Mouse (Mus musculus) heart, embryonic 16.5 days (tissue): ENCODE measurements around the gene Tk2. TPM values are rescaled to one million over a fixed set of nuclear protein-coding genes. Genes with fewer than 3 reads are reported as not detected.

ENCODE experiments used
- polyA plus RNA-seq: library from polyadenylated mRNA; unstranded; fragments of >200 nt; fragmentation: Nextera tagmentation; extraction: Ambion mirVana; gene quantifications from 2 replicates; pipeline ENCODE4 v1.2.1, GENCODE M21; 2015

Gene Tk2
- polyA plus RNA-seq, 1 experiment from 2014 or later, result 11.4 TPM

Other genes with a start within 250 kb of the Tk2 start
- gene Cdh5, start 146.9 kb downstream of the Tk2 start, polyA plus RNA-seq, result 48.8 and 51.0 TPM in 2 replicates
- gene Bean1, start 78.1 kb downstream of the Tk2 start, polyA plus RNA-seq, result 0.76 and 0.94 TPM in 2 replicates
- 24.9 and 27.2 TPM in 2 replicates for gene Cklf, start 2.3 kb upstream of the Tk2 start, polyA plus RNA-seq
- not detected in 2 replicates for gene Cmtm2a, start 44.6 kb upstream of the Tk2 start, polyA plus RNA-seq
- gene Gm45711, start 61.5 kb upstream of the Tk2 start, polyA plus RNA-seq, result not detected in 2 replicates
- not detected in 2 replicates for gene Cmtm1, start 61.6 kb upstream of the Tk2 start, polyA plus RNA-seq
- gene Gm11020, start 73.0 kb upstream of the Tk2 start, polyA plus RNA-seq, result not detected in 2 replicates
- gene Cmtm2b, start 73.7 kb upstream of the Tk2 start, polyA plus RNA-seq, result not detected in 2 replicates
- gene Cmtm3, start 90.9 kb upstream of the Tk2 start, polyA plus RNA-seq, result 81.8 and 83.9 TPM in 2 replicates
- 1.3 and 1.7 TPM in 2 replicates for gene Cmtm4, start 147.2 kb upstream of the Tk2 start, polyA plus RNA-seq
- gene Dync1li2, start 194.5 kb upstream of the Tk2 start, polyA plus RNA-seq, result 54.2 and 55.9 TPM in 2 replicates